Mouse (Mus musculus): ENCODE measurements at regions not wholly inside any gene's neighbourhood (a gene's known extent, or its start where the extent isn't known, plus 50 kb on each side); places are given as distances from the start of the nearest gene placed in this dataset.
"Not testable (repeated sequence)": the region's sequence is repeated elsewhere in the genome, so short reads cannot be mapped to it uniquely, and the experiment has no call there.

DNA sequence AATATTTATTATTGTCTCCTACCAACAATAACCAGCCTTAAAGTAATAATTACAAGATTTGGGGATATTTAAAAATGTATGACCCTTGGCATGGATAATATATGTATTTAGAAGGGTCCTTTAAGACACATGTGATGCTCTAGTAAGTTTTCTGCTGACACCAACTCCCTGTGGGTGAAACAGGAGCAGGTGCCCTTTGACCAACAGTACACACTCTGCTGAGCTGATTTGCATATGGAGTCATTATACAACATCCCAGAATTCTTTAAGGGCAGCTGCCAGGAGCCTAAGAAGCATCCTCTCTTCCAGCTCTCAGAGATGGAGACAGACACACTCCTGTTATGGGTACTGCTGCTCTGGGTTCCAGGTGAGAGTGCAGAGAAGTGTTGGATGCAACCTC is 274.1 kb downstream of the Rpia start:
- DNase-seq (ENCODE audit: low spot score in 2 of 2): no peak

DNA sequence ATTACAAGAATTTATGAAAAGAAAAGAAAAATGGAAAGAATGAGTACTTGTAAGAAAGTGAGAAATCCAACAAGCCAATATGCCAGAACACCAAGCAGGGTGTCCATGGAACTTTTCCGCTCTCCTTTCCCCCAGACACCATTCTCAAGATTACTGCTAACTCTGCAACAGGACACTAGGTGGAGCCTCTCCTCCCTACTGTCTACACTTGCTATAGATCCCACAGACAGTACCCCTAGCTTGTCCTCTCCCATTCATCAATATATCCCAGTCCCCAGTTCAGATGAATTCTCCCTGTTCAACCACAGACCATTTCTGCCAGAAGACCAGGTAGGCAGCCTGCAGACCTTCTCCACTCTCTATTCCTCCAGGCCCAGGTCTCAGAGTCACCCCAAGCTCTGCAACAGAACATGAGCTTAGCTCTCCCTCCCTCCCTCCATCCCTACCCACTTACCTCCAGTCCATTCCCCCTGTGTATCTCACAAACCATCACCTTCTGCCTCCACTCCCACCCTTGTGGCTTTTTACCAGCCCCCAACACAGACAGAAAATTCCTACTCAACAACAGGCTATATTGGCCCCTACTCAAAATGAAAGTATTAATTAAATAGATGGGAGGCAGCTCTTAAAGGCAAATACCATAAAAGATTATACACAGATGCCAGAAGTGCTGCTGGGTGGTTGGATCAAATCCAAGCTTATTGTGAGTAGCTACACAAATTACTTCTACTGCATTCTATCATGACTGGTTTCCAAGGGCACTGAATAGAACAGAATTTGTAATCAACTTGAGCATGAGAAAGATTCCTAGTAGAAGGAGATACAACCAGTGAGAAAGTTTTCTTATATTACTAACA is 323.2 kb downstream of the Rpia start:
- DNase-seq (ENCODE audit: low spot score in 2 of 2): no peak

- DNase-seq (ENCODE audit: low spot score in 2 of 2): no peak
Observed at GRCm38 (mm10) chr6:70457279-70457678, 334.8 kb downstream of the Rpia start.

DNA sequence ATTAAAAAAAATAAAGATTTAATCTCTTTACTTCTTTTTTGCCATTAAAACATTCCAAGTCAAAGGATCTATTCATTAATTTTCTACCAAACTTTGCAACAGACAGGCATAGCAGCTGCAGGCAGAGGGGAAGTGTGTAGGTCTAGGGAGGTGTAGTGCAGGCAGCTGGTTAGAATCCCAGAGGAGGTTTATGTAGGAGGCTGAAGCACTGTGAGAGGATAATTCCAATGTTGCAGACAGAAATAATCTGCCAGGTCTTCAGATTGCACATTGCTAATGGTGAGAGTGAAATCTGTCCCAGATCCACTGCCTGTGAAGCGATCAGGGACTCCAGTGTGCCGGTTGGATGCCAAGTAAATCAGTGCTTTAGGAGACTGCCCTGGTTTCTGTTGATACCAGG is 357.3 kb downstream of the Rpia start:
- peak in 1 of 2 experiments; percentile 2 for DNase-seq (ENCODE audit: low spot score in 2 of 2)

DNA sequence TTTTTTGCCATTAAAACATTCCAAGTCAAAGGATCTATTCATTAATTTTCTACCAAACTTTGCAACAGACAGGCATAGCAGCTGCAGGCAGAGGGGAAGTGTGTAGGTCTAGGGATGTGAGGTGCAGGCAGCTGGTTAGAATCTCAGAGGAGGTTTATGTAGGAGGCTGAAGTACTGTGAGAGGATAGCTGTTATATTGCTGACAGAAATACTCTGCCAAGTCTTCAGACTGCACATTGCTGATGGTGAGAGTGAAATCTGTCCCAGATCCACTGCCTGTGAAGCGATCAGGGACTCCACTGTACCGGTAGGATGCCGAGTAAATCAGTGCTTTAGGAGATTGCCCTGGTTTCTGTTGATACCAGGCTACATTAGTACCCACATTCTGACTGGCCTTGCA is 385.7 kb downstream of the Rpia start:
- DNase-seq (ENCODE audit: low spot score in 2 of 2): peak; percentile 2 to 33

GRCm38 (mm10) chr6:70389850-70390249 is 402.2 kb downstream of the Rpia start:
- not testable (repeated sequence) for DNase-seq (ENCODE audit: low spot score in 2 of 2)

DNA sequence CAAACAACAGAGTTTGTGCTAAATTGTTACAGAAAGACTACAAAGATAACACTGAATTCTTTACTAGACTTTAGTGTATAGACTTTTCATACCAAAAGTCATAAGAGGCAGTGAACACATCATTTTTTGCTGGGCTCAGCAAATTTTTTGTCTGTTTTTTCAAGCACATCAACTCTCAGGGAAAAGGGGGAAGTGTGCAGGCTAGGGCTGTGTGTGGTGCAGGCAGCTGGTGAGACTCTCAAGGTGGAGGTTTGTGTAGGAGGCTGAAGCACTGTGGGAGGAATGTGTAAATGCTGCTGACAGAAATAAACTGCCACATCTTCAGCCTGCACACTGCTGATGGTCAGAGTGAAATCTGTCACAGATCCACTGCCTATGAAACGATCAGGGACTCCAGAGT is 405.6 kb downstream of the Rpia start:
- peak; percentile 51 to 78 for DNase-seq (ENCODE audit: low spot score in 2 of 2)

DNA sequence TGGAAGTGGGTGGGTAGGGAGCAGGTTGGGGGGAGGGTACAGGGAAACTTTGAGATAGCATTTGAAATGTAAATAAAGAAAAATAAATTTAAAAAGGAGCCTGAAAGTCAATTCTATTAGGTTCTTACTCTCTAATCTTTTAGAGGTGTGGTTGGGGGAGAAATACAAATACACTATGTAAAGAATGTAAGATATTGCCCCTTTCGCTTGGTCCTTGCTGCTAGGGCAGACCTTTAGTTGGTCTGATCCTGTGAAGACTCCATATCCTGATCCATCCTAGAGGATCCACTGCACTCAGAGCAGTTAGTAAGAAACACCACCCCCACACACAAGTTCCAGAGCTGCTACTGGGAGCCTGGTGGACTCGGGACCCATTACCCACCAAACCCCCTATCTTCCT is 412.7 kb downstream of the Rpia start:
- not testable (repeated sequence) for DNase-seq (ENCODE audit: low spot score in 2 of 2)

DNA sequence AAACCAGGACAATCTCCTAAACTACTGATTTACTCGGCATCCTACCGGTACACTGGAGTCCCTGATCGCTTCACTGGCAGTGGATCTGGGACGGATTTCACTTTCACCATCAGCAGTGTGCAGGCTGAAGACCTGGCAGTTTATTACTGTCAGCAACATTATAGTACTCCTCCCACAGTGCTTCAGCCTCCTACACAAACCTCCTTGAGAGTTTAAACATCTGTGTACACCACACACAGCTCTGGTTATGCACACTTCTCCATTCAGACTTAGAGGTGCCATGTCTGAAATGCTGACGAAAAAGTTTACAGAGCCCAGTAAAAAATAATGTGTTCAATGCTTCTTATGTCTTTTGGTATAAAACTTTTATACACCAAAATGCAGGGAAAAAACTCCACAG is 420.2 kb downstream of the Rpia start:
- DNase-seq (ENCODE audit: low spot score in 2 of 2): not testable (repeated sequence)

DNA sequence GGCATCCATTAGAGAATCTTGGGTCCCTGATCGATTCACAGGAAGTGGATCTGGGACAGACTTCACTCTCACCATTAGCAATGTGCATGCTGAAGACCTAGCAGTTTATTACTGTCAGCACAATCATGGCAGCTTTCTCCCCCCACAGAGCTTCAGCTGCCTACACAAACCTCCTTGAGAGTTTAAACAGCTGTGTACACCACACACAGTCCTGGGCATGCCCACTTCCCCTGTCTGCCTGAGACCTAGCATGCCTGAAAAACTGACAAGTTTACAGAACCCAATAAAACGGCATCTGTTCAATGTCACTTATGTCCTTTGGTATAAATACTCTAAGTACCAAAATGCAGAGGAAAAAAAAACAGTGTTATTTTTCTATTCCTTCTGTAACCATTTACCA is 435.7 kb downstream of the Rpia start:
- peak in 1 of 2 experiments; percentile 2 for DNase-seq (ENCODE audit: low spot score in 2 of 2)

DNA sequence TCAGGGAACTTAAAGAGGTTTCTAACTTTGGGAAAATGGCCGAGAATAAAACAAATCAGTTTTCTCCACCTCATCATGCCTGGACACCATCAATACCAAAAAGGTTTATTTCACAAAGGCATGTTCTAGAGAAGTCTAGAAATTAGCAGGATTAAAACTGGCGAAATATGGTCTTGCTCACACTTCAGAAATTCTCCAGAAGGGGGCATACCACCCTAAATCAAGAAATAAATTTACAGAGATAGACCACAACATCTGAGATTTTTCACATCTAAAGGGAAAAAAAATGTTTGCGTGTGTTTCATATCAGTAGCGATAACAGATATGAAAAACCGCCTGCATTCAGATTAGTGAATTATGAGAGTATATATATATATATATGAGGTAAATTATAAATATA is 449.9 kb downstream of the Rpia start:
- no peak for DNase-seq (ENCODE audit: low spot score in 2 of 2)

DNA sequence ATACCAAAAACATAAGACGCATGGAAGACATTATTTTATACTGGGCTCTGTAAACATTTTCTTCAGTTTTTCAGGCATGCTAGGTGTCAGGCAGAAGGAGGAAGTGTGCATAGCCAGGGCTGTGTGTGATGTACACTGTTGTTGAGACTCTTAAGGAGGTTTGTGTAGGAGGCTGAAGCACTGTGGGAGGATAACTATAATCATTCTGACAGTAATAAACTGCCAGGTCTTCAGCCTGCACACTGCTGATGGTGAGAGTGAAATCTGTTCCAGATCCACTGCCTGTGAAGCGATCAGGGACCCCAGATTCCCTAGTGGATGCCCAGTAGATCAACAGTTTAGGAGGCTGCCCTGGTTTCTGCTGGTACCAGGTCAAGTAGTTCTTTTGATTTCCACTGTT is 451.3 kb downstream of the Rpia start:
- peak; percentile 3 to 23 for DNase-seq (ENCODE audit: low spot score in 2 of 2)

DNA sequence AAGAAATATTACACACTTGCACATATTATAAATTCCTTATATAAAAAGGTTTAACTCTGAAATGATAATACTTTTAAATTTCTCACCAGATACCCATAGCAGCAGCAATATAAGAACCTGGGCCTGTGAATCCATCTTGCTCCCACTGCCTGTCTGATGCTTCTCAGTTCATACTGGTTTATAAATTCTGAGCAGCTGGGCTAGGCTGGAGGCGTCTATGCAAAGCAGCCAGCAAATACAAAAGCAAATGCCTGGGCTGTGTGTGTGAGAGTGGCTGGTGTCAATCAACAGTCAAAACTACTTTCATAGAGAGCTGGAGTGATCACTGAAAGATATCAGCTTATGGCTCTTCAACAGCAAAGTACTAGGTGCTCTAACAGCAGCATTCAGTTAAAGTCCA is 476.7 kb downstream of the Rpia start:
- no peak for DNase-seq (ENCODE audit: low spot score in 2 of 2)

- DNase-seq (ENCODE audit: low spot score in 2 of 2): peak; percentile 1 to 50
Observed at GRCm38 (mm10) chr6:70314667-70315066, 477.4 kb downstream of the Rpia start.

DNA sequence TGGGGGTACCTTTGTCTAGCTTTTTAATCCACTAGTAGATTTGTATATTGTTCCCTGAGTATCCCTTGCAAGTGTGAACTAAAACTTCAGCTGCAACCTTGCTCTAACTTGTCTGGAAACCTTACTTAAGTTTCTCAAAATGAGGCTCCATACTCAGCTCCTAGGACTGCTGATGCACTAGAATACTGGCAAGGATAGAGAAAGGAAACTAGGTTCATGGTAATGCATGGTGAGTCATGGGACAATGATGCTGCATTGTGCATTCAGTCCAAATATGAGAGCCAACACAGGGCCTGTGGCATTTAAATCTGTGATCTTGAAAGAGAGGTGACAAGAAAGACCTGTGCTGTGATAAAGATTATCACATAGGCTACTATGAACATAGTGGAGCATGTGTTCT is 490.9 kb downstream of the Rpia start:
- DNase-seq (ENCODE audit: low spot score in 2 of 2): not testable (repeated sequence)

- peak; percentile 22 to 72 for DNase-seq (ENCODE audit: low spot score in 2 of 2)
Observed at GRCm38 (mm10) chr6:70260227-70260626, 531.8 kb downstream of the Rpia start.

GRCm38 (mm10) chr6:70240167-70240566 is 551.9 kb downstream of the Rpia start:
- DNase-seq (ENCODE audit: low spot score in 2 of 2): peak; percentile 17 to 48

GRCm38 (mm10) chr6:70227166-70227565 is 564.9 kb downstream of the Rpia start:
- no peak for DNase-seq (ENCODE audit: low spot score in 2 of 2)

DNA sequence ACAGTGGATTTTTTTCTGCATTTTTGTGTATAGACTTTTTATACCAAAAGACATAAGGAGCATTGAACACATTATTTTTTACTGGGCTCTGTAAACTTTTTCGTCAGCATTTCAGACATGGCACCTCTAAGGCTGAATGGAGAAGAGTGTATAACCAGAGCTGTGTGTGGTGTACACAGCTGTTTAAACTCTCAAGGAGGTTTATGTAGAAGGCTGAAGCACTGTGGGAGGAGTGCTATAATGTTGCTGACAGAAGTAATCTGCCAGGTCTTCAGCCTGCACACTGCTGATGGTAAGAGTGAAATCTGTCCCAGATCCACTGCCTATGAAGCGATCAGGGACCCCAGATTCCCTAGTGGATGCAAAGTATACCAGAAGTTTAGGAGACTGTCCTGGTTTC is 575.4 kb downstream of the Rpia start:
- not testable (repeated sequence) for DNase-seq (ENCODE audit: low spot score in 2 of 2)

DNA sequence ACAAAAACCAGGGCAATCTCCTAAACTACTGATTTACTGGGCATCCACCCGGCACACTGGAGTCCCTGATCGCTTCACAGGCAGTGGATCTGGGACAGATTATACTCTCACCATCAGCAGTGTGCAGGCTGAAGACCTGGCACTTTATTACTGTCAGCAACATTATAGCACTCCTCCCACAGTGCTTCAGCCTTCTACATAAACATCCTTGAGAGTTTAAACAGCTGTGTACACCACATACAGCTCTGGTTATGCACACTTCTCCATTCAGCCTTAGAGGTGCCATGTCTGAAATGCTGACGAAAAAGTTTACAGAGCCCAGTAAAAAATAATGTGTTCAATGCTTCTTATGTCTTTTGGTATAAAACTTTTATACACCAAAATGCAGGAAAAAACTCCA is 576.3 kb downstream of the Rpia start:
- DNase-seq (ENCODE audit: low spot score in 2 of 2): not testable (repeated sequence)

Measured in right cerebral cortex, postnatal 36 days (tissue).